ENCODE assay signal across 8 mouse cellular contexts in genomic region chr17:30026617-30027016, GRCm38 (mm10). TPM values are rescaled to one million over a fixed set of nuclear protein-coding genes. Genes with fewer than 3 reads are reported as not detected.
DNase-seq lines count a peak whose midpoint lies in the region; ATAC-seq and TF ChIP-seq lines count a peak whose summit lies in the region.

No protein-coding gene starts in this region.

- H3K27ac ChIP-seq in forebrain, postnatal 0 days (ENCODE audit: low read depth, low read length): no peak overlapping the region
- no peak overlapping the region for H3K27ac ChIP-seq in liver, embryonic 15.5 days (replicated peaks)

- no peak for TF ChIP-seq CTCF in forebrain, postnatal 0 days (IDR thresholded peaks at IDR 0.05; ENCODE audit: low read depth)

- H3K9me3 ChIP-seq in forebrain, postnatal 0 days (ENCODE audit: low read length): no peaks in the 10 kb centered on the region
- H3K9me3 ChIP-seq in liver, embryonic 15.5 days (replicated peaks): no peaks in the 10 kb centered on the region

- H3K4me1 ChIP-seq in forebrain, postnatal 0 days (ENCODE audit: insufficient read depth): no peaks in the 10 kb centered on the region; the same call in 1 of the 2 replicates
- H3K4me1 ChIP-seq in liver, embryonic 15.5 days (replicated peaks): peaks cover 42% of the 10 kb centered on the region

- no peak overlapping the region for H3K9ac ChIP-seq in forebrain, postnatal 0 days
- no peak overlapping the region for H3K9ac ChIP-seq in liver, embryonic 15.5 days

- H3K27me3 ChIP-seq in forebrain, postnatal 0 days (ENCODE audit: insufficient read depth, low read length): no peaks in the 10 kb centered on the region
- no peaks in the 10 kb centered on the region for H3K27me3 ChIP-seq in liver, embryonic 15.5 days

- intact Hi-C loops in heart, postnatal 25 days (cut with DNase I): loop anchor here (10.0 kb wide), 1 partner anchor 168 kb away; no protein-coding TSS in a partner anchor

- H3K36me3 ChIP-seq in forebrain, postnatal 0 days (ENCODE audit: insufficient read depth): no peaks in the 10 kb centered on the region
- H3K36me3 ChIP-seq in liver, embryonic 15.5 days (replicated peaks): no peaks in the 10 kb centered on the region

- H3K4me2 ChIP-seq in forebrain, postnatal 0 days (ENCODE audit: low read depth): no peak overlapping the region
- H3K4me2 ChIP-seq in liver, embryonic 15.5 days: no peak overlapping the region

- DNase-seq in heart, adult 11 months: peak; percentile 93
- DNase-seq in heart, postnatal 25 days (ENCODE audit: low spot score): no peak
- DNase-seq in Muller cell, postnatal 12 days (ENCODE audit: inconsistent ontology term): peak; percentile 74
- DNase-seq in forebrain, postnatal 0 days: peak; percentile 32
- no peak for DNase-seq in MN1 (ENCODE audit: low spot score)
- DNase-seq in gastrocnemius, postnatal 4 days (ENCODE audit: low spot score in 2 of 2): no peak
- DNase-seq in spleen, adult 12 weeks (ENCODE audit: low spot score): no peak

- no peak overlapping the region for H3K4me3 ChIP-seq in forebrain, postnatal 0 days (ENCODE audit: low read depth, low read length)
- H3K4me3 ChIP-seq in liver, embryonic 15.5 days (replicated peaks): no peak overlapping the region

- 17% methylated on average over 6 of the region's 6 CpGs for WGBS in forebrain, postnatal 0 days
- WGBS in liver, embryonic 15.5 days (ENCODE audit: insufficient replicate concordance): 21% methylated on average over 6 of the region's 6 CpGs

- ATAC-seq in forebrain, postnatal 0 days: no peak
- peak; percentile 56; the same call in 1 of the 2 replicates for ATAC-seq in liver, embryonic 15.5 days (ENCODE audit: insufficient read depth)

RNA-seq across cellular contexts. Expression of gene Zfand3, which starts 22.1 kb away (rescaled TPM):
- total RNA-seq in heart, postnatal 25 days (2021): 100 to 1,000 TPM; 127 to 128 TPM
- 77.0 and 91.5 TPM in 2 replicates for total RNA-seq in forebrain, postnatal 0 days (2014; rRNA removed)
- polyA plus RNA-seq in forebrain, postnatal 0 days (2015; fragmentation: Nextera tagmentation; extraction: Ambion mirVana): 48.5 and 48.7 TPM in 2 replicates
- polyA plus RNA-seq in liver, embryonic 15.5 days (2015; fragmentation: Nextera tagmentation; extraction: Ambion mirVana): 15.4 and 15.6 TPM in 2 replicates
- total RNA-seq in gastrocnemius, postnatal 4 days (2021): 100 to 1,000 TPM; 122 to 139 TPM

RNA-seq across cellular contexts. Expression of gene Mdga1, which starts 56.7 kb away (rescaled TPM):
- total RNA-seq in heart, postnatal 25 days (2021): 10 to 100 TPM; 14.0 to 18.3 TPM
- 29.1 and 45.7 TPM in 2 replicates for total RNA-seq in forebrain, postnatal 0 days (2014; rRNA removed)
- 7.6 and 10.9 TPM in 2 replicates for polyA plus RNA-seq in forebrain, postnatal 0 days (2015; fragmentation: Nextera tagmentation; extraction: Ambion mirVana)
- polyA plus RNA-seq in liver, embryonic 15.5 days (2015; fragmentation: Nextera tagmentation; extraction: Ambion mirVana): 1.1 and 2.4 TPM in 2 replicates
- total RNA-seq in gastrocnemius, postnatal 4 days (2021): 10 to 100 TPM; 33.5 to 43.2 TPM

Comparison
In these comparisons a context has a peak if more than half of its experiments do, and no peak if none do; other contexts are left out.
1. DNase-seq: peak in heart, adult 11 months (single experiment), Muller cell, postnatal 12 days (single experiment) and forebrain, postnatal 0 days (single experiment); none in heart, postnatal 25 days (single experiment), MN1 (single experiment), gastrocnemius, postnatal 4 days (0 of 2) and spleen, adult 12 weeks (single experiment).